Mouse (Mus musculus) small intestine, adult 2 months (tissue): ENCODE results near the gene Gaa. TPM values are rescaled to one million over a fixed set of nuclear protein-coding genes. Genes with fewer than 3 reads are reported as not detected.

ENCODE experiments used
- H3K27ac ChIP-seq: fragments of 200-500 bp; 2 replicates; pipeline ENCODE4 v1.5.1; 2012; ENCODE audit warnings: low read depth, low read length, control low read depth, inconsistent platforms; ENCODE audit not compliant: insufficient read depth
- H3K27me3 ChIP-seq: fragments of 200-500 bp; 2 replicates; pipeline ENCODE4 v1.6.1; 2012; ENCODE audit warnings: mild to moderate bottlenecking, moderate library complexity, low read length, inconsistent platforms; ENCODE audit not compliant: control insufficient read depth, insufficient read depth
- H3K36me3 ChIP-seq: fragments of 200-500 bp; 2 replicates; pipeline ENCODE4 v1.6.1; 2012; ENCODE audit warnings: mild to moderate bottlenecking, low read length, control low read depth, inconsistent platforms; ENCODE audit not compliant: control insufficient read depth, insufficient read depth
- H3K4me1 ChIP-seq: fragments of 200-500 bp; 2 replicates; pipeline ENCODE4 v1.6.1; 2012; ENCODE audit warnings: low read length, inconsistent platforms, mixed read lengths; ENCODE audit not compliant: control insufficient read depth, insufficient read depth, insufficient read length
- H3K4me3 ChIP-seq: fragments of 200-500 bp; 2 replicates; pipeline ENCODE4 v1.5.1; 2012; ENCODE audit warnings: low read depth, mild to moderate bottlenecking, control low read depth, inconsistent platforms, low read length, moderate library complexity
- CTCF ChIP-seq: fragments of 200-500 bp; IDR thresholded peaks from 2 replicates; pipeline ENCODE4 v1.5.1; 2012; ENCODE audit warnings: low read depth, mild to moderate bottlenecking, control low read depth, inconsistent platforms, low read length, moderate library complexity, mixed read lengths; ENCODE audit not compliant: insufficient replicate concordance, insufficient read length; ENCODE audit errors: extremely low read depth
- POLR2A ChIP-seq: fragments of 200-500 bp; IDR thresholded peaks from 2 replicates; pipeline ENCODE4 v1.6.1; 2012; ENCODE audit warnings: low read depth, mild to moderate bottlenecking, control low read depth, inconsistent platforms, low read length, moderate library complexity
- WGBS: fragments of 180-500 bp; shearing (Covaris S2); methylation state at CpG from one replicate; pipeline ENCODE4 v1.1.7; 2018; 5-methylcytosine and 5-hydroxymethylcytosine counted together
- polyA plus RNA-seq: library from polyadenylated mRNA; depleted of rRNA; stranded (reverse); fragments of >200 nt; gene quantifications from 2 replicates; pipeline ENCODE4 v1.2.3, GENCODE M21; 2012; rRNA removed

The Gaa gene
- 35.8 TPM in 2 replicates for polyA plus RNA-seq

- TF ChIP-seq CTCF (peak; percentile 94), POLR2A (no peak)
- H3K27ac ChIP-seq, result peak within 1 kb of the TSS; percentile 2; the same call in 1 of the 2 replicates
- H3K36me3 ChIP-seq, result no peaks in the 10 kb centered on the region
- H3K4me3 ChIP-seq, result peak within 1 kb of the TSS; percentile 72
- H3K27me3 ChIP-seq, result no peaks in the 10 kb centered on the region
- WGBS, result 1% methylated on average over 52 of the region's 52 CpGs
- H3K4me1 ChIP-seq, result no peaks in the 10 kb centered on the region; the same call in 1 of the 2 replicates
Measured at GRCm38 (mm10) chr11:119267768-119268556, at the start of gene Gaa. Gene Gaa (plus strand): TSS chr11:119267887.

GRCm38 (mm10) chr11:119219816-119220465 is 47.7 kb upstream of the Gaa start:
- peaks cover 27% of the 10 kb centered on the region for H3K4me1 ChIP-seq
- H3K27ac ChIP-seq, result peak overlapping the region; percentile 2; the same call in 1 of the 2 replicates
- WGBS, result 21% methylated on average over 17 of the region's 17 CpGs
- no peaks in the 10 kb centered on the region for H3K36me3 ChIP-seq
- no peaks in the 10 kb centered on the region for H3K27me3 ChIP-seq
- TF ChIP-seq CTCF (no peak), POLR2A (no peak)
- H3K4me3 ChIP-seq, result peak overlapping the region; percentile 43

- TF ChIP-seq POLR2A (no peak), CTCF (no peak)
- WGBS, result 80% methylated on average over 10 of the region's 11 CpGs
- Histone ChIP-seq H3K27ac (no peak overlapping the region), H3K4me1 (peaks cover 13% of the 10 kb centered on the region), H3K36me3 (no peaks in the 10 kb centered on the region), H3K27me3 (no peaks in the 10 kb centered on the region), H3K4me3 (no peak overlapping the region)
Measured at GRCm38 (mm10) chr11:119221812-119222510, 45.7 kb upstream of the Gaa start.

- Histone ChIP-seq H3K36me3 (no peaks in the 10 kb centered on the region), H3K4me1 (peaks cover 16% of the 10 kb centered on the region), H3K4me3 (no peak overlapping the region), H3K27ac (no peak overlapping the region), H3K27me3 (peaks cover 5% of the 10 kb centered on the region; the same call in 1 of the 2 replicates)
- WGBS, result 83% methylated on average over 20 of the region's 20 CpGs
- TF ChIP-seq CTCF (no peak), POLR2A (no peak)
Measured at GRCm38 (mm10) chr11:119223124-119223890, 44.4 kb upstream of the Gaa start.

- no peaks in the 10 kb centered on the region for H3K36me3 ChIP-seq
- no peak overlapping the region for H3K27ac ChIP-seq
- TF ChIP-seq CTCF (no peak), POLR2A (no peak)
- no peak overlapping the region for H3K4me3 ChIP-seq
- H3K27me3 ChIP-seq, result peaks cover 9% of the 10 kb centered on the region; the same call in 1 of the 2 replicates
- H3K4me1 ChIP-seq, result peaks cover 18% of the 10 kb centered on the region
- 82% methylated on average over 6 of the region's 6 CpGs for WGBS
Measured at GRCm38 (mm10) chr11:119224926-119225325, 42.8 kb upstream of the Gaa start.

GRCm38 (mm10) chr11:119225634-119226033 is 42.1 kb upstream of the Gaa start:
- no peaks in the 10 kb centered on the region for H3K36me3 ChIP-seq
- H3K27ac ChIP-seq, result no peak overlapping the region
- peaks cover 9% of the 10 kb centered on the region; the same call in 1 of the 2 replicates for H3K27me3 ChIP-seq
- WGBS, result 84% methylated on average over 9 of the region's 9 CpGs
- TF ChIP-seq POLR2A (no peak), CTCF (no peak)
- H3K4me1 ChIP-seq, result peaks cover 14% of the 10 kb centered on the region
- H3K4me3 ChIP-seq, result no peak overlapping the region
